ENCODE assay signal across 19 mouse cellular contexts in genomic region chr6:34796881-34797280, GRCm38 (mm10). TPM values are rescaled to one million over a fixed set of nuclear protein-coding genes. Genes with fewer than 3 reads are reported as not detected.
DNase-seq lines count a peak whose midpoint lies in the region; ATAC-seq lines count a peak whose summit lies in the region.
"Had no signal": no experiment of that assay in that cellular context is flagged by ENCODE, and none has a peak within 500 bp of the region (broad histone marks: within the 10 kb centered on the region; RNA-seq: fewer than 3 reads in every experiment).

No protein-coding gene starts in this region.

- no peak overlapping the region for H3K4me3 ChIP-seq in lung, embryonic 16.5 days (ENCODE audit: low read length)
- H3K4me3 ChIP-seq: heart, embryonic 15.5 days; hindbrain, embryonic 15.5 days; left cerebral cortex, adult 2 months; limb, embryonic 13.5 days; neural tube, embryonic 13.5 days had no signal

- H3K4me1 ChIP-seq in lung, embryonic 16.5 days (replicated peaks; ENCODE audit: control insufficient read depth, insufficient read depth, low read length), result peaks cover 6% of the 10 kb centered on the region
- H3K4me1 ChIP-seq: heart, embryonic 15.5 days; hindbrain, embryonic 15.5 days; limb, embryonic 13.5 days; neural tube, embryonic 13.5 days had no signal

- intact Hi-C loops in heart, postnatal 36 days (cut with DNase I), result no loop called here

- H3K27ac ChIP-seq in lung, embryonic 16.5 days (ENCODE audit: low read length), result peak overlapping the region; percentile 75
- H3K27ac ChIP-seq: heart, embryonic 15.5 days; hindbrain, embryonic 15.5 days; left cerebral cortex, adult 2 months; limb, embryonic 13.5 days; macrophage; neural tube, embryonic 13.5 days had no signal

- no peaks in the 10 kb centered on the region for H3K36me3 ChIP-seq in lung, embryonic 16.5 days (ENCODE audit: control insufficient read depth, insufficient read depth, low read length)
- H3K36me3 ChIP-seq: heart, embryonic 15.5 days; hindbrain, embryonic 15.5 days; limb, embryonic 13.5 days; neural tube, embryonic 13.5 days had no signal

- no peaks in the 10 kb centered on the region for H3K9me3 ChIP-seq in lung, embryonic 16.5 days (ENCODE audit: control insufficient read depth, low read length)
- H3K9me3 ChIP-seq: heart, embryonic 15.5 days; hindbrain, embryonic 15.5 days; limb, embryonic 13.5 days; neural tube, embryonic 13.5 days had no signal

- ATAC-seq in lung, embryonic 16.5 days (ENCODE audit: low read depth), result no peak; the same call in 1 of the 2 replicates
- ATAC-seq in megakaryocyte-erythroid progenitor cell, adult 5-6 weeks (replicated peaks; ENCODE audit: low FRiP score, low TSS enrichment, poor library complexity, severe bottlenecking), result no peak

- H3K4me2 ChIP-seq in lung, embryonic 16.5 days (ENCODE audit: low read depth, low read length), result no peak overlapping the region
- H3K4me2 ChIP-seq: heart, embryonic 15.5 days; hindbrain, embryonic 15.5 days; limb, embryonic 13.5 days; neural tube, embryonic 13.5 days had no signal

- WGBS in lung, embryonic 16.5 days, result 67% methylated on average over 3 of the region's 3 CpGs

- DNase-seq in heart, adult 11 months, result peak; percentile 91
- no peak for DNase-seq in heart, postnatal 36 days
- peak; percentile 58 for DNase-seq in 3134 (ENCODE audit: extremely low read depth, insufficient read length, low spot score)
- peak; percentile 82 for DNase-seq in NIH3T3 (ENCODE audit: low read depth)
- no peak for DNase-seq in cerebellum, adult 9-10 months
- DNase-seq: adrenal gland, postnatal 25 days; cerebellum, adult 18-20 months; kidney, adult 11 months; retina, postnatal 1 day; spleen, adult 18-20 months; thymus, postnatal 14 days had no signal

- no peaks in the 10 kb centered on the region for H3K27me3 ChIP-seq in lung, embryonic 16.5 days (ENCODE audit: control insufficient read depth, insufficient read depth, low read depth, low read length)
- H3K27me3 ChIP-seq: heart, embryonic 15.5 days; hindbrain, embryonic 15.5 days; limb, embryonic 13.5 days; neural tube, embryonic 13.5 days had no signal

- H3K9ac ChIP-seq in lung, embryonic 16.5 days (ENCODE audit: low read length), result no peak overlapping the region
- H3K9ac ChIP-seq: heart, embryonic 15.5 days; hindbrain, embryonic 15.5 days; limb, embryonic 13.5 days; neural tube, embryonic 13.5 days had no signal

RNA-seq across cellular contexts. Expression of gene Agbl3, which starts 16.6 kb away (rescaled TPM):
- 1 to 10 TPM; 3.1 to 3.9 TPM for total RNA-seq in heart, postnatal 36 days (2021)
- 8.1 and 10.8 TPM in 2 replicates for polyA plus RNA-seq in lung, embryonic 16.5 days (2015; fragmentation: Nextera tagmentation; extraction: Ambion mirVana)
- total RNA-seq in megakaryocyte-erythroid progenitor cell, adult 5-6 weeks (2014; fragmentation: Nextera tagmentation), result 4.5 and 7.0 TPM in 2 replicates
- 5.5 and 8.9 TPM in 2 replicates for total RNA-seq in megakaryocyte-erythroid progenitor cell, adult 5-6 weeks (2017)

Comparison
In these comparisons a context has a peak if more than half of its experiments do, and no peak if none do; other contexts are left out.
1. DNase-seq: peak in heart, adult 11 months (single experiment), 3134 (single experiment) and NIH3T3 (single experiment); none in heart, postnatal 36 days (0 of 2) and cerebellum, adult 9-10 months (single experiment).